Mouse (Mus musculus): ENCODE results near the gene A930017K11Rik.

- TF ChIP-seq GATA1 (IDR thresholded peaks at IDR 0.05; ENCODE audit: low read length) (no peak), TAL1 (IDR thresholded peaks at IDR 0.05; ENCODE audit: low read length) (no peak)
These were observed 5.5 kb downstream of the A930017K11Rik start for GRCm38 (mm10) chr17:25946891-25947290.

Data from erythroblast, embryonic 14.5 days (primary cell).